28 mouse cellular contexts compared by ENCODE assay signal in the genomic region with DNA sequence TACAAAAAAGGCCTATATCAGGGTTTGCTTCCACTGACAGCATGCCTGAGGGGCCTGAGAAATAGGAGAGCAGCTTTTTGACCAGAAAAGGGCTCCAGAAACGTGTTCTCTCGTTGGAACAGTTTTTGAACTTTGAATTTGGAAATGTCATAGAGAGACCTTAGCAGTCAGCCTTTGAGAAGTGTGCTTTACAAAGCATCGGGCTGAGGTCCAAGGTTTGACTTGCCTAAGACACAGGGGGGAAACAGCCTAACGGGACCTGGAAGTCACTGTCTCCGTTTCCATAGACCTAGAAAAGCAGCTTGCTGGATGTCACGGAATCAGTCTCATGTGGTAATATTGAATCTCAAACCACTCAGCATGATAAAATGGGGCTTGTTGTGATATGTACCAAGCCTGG. TPM values are rescaled to one million over a fixed set of nuclear protein-coding genes. Genes with fewer than 3 reads are reported as not detected.
"Had no signal": no experiment of that assay in that cellular context is flagged by ENCODE, and none has a peak within 500 bp of the region (broad histone marks: within the 10 kb centered on the region; RNA-seq: fewer than 3 reads in every experiment).

No protein-coding gene starts in this region.

- ATAC-seq: intestine, postnatal 0 days had no signal

- DNase-seq: kidney, adult 2 months; kidney, postnatal 25 days; layer of hippocampus, adult 9-11 months; layer of hippocampus, postnatal 36 days; liver, embryonic 13.5 days; midbrain, embryonic 14.5 days; thymus, adult 18-20 months; thymus, postnatal 36 days had no signal

- H3K36me3 ChIP-seq: liver, embryonic 13.5 days; midbrain, embryonic 10.5 days had no signal

- H3K9ac ChIP-seq: liver, embryonic 13.5 days had no signal

- H3K4me2 ChIP-seq: liver, embryonic 13.5 days had no signal

- H3K27ac ChIP-seq: kidney, postnatal 0 days; layer of hippocampus, adult 2 months; left cerebral cortex, adult 2 months; liver, embryonic 13.5 days; midbrain, embryonic 10.5 days had no signal

- H3K4me1 ChIP-seq: liver, embryonic 13.5 days; megakaryocyte, embryonic 14.5 days had no signal

- H3K9me3 ChIP-seq: liver, embryonic 13.5 days; megakaryocyte, embryonic 14.5 days; midbrain, embryonic 10.5 days had no signal

- H3K4me3 ChIP-seq: layer of hippocampus, adult 2 months; left cerebral cortex, adult 2 months; liver, embryonic 13.5 days; megakaryocyte, embryonic 14.5 days; midbrain, embryonic 10.5 days had no signal

RNA-seq across cellular contexts. Expression of a gene that starts 6.4 kb away (rescaled TPM):
- total RNA-seq: layer of hippocampus, adult 2 months; layer of hippocampus, postnatal 36 days; left cerebral cortex, adult 2 months; left cerebral cortex, postnatal 10 days; left cerebral cortex, postnatal 36 days; liver, adult 2 months; midbrain, postnatal 0 days had no signal
- polyA plus RNA-seq: intestine, postnatal 0 days; kidney, adult 2 months; kidney, embryonic 14.5 days; kidney, postnatal 0 days; large intestine, adult 2 months; limb, embryonic 11.5 days; liver, adult 2 months; liver, embryonic 13.5 days; liver, embryonic 16.5 days; lung, embryonic 16.5 days; midbrain, embryonic 10.5 days; midbrain, embryonic 14.5 days; midbrain, postnatal 0 days; neural tube, embryonic 11.5 days; neural tube, embryonic 14.5 days; small intestine, adult 2 months; spleen, adult 2 months; stomach, embryonic 16.5 days had no signal
